Mouse (Mus musculus) forebrain, embryonic 14.5 days (tissue): ENCODE results near the gene H2-M10.6. TPM values are rescaled to one million over a fixed set of nuclear protein-coding genes. Genes with fewer than 3 reads are reported as not detected.

Experiments used
- ATAC-seq: fragments of 200-750 bp; cut with Nextera tagmentation; 2 replicates; pipeline ENCODE4 v1.8.0; 2017; ENCODE audit warnings: mild to moderate bottlenecking, moderate library complexity
- DNase-seq: peaks from one replicate; pipeline ENCODE4 v3.0.0-alpha.2; 2015; ENCODE audit warnings: low spot score
- H3K27ac ChIP-seq: fragments of 300-500 bp; sonication (generic); 2 replicates; pipeline ENCODE4 v1.5.1; 2014; ENCODE audit warnings: low read depth, mild to moderate bottlenecking, control low read depth, low read length, moderate library complexity
- H3K27me3 ChIP-seq: fragments of 300-500 bp; sonication (generic); replicated peaks from 2 replicates; pipeline ENCODE4 v1.6.1; 2014; ENCODE audit warnings: low read length, control low read depth, mixed read lengths; ENCODE audit not compliant: control insufficient read depth, insufficient read depth
- H3K36me3 ChIP-seq: fragments of 300-500 bp; sonication (generic); 2 replicates; pipeline ENCODE4 v1.6.1; 2014; ENCODE audit warnings: low read length, control low read depth; ENCODE audit not compliant: control insufficient read depth, insufficient read depth
- H3K4me1 ChIP-seq: fragments of 300-500 bp; sonication (generic); 2 replicates; pipeline ENCODE4 v1.6.1; 2014; ENCODE audit warnings: antibody characterized with exemption, low read length, control low read depth; ENCODE audit not compliant: control insufficient read depth, insufficient read depth
- H3K4me2 ChIP-seq: fragments of 300-500 bp; sonication (generic); 2 replicates; pipeline ENCODE4 v1.6.1; 2014; ENCODE audit warnings: mild to moderate bottlenecking, control low read depth, low read length
- H3K4me3 ChIP-seq: fragments of 300-500 bp; sonication (generic); 2 replicates; pipeline ENCODE4 v1.5.1; 2014; ENCODE audit warnings: low read depth, low read length, control low read depth
- H3K9ac ChIP-seq: fragments of 300-500 bp; sonication (generic); 2 replicates; pipeline ENCODE4 v1.6.1; 2014; ENCODE audit warnings: mild to moderate bottlenecking, low read length, control low read depth, moderate library complexity
- H3K9me3 ChIP-seq: fragments of 300-500 bp; sonication (generic); replicated peaks from 2 replicates; pipeline ENCODE4 v1.6.1; 2016; ENCODE audit warnings: low read length, control low read depth, mixed read lengths; ENCODE audit not compliant: control insufficient read depth
- WGBS: fragments of 180-500 bp; shearing (Covaris S2); extraction: QIAGEN DNeasy Blood & Tissue Kit; methylation state at CpG from one replicate; pipeline ENCODE4 v1.1.7; 2014; 5-methylcytosine and 5-hydroxymethylcytosine counted together
- polyA plus RNA-seq: library from polyadenylated mRNA; unstranded; fragments of >200 nt; fragmentation: Nextera tagmentation; extraction: Ambion mirVana; gene quantifications from 2 replicates; pipeline ENCODE4 v1.2.1, GENCODE M21; 2014

Gene H2-M10.6
- polyA plus RNA-seq, 1 experiment from 2014 or later, result not detected

GRCm38 (mm10) chr17:36836427-36836812 lies 24.4 kb downstream of the H2-M10.6 start:
- Histone ChIP-seq H3K27me3 (no peaks in the 10 kb centered on the region), H3K4me2 (peak overlapping the region; percentile 67), H3K9ac (peak overlapping the region; percentile 52), H3K36me3 (no peaks in the 10 kb centered on the region), H3K4me3 (peak overlapping the region; percentile 67), H3K4me1 (no peaks in the 10 kb centered on the region; the same call in 1 of the 2 replicates), H3K27ac (peak overlapping the region; percentile 52; the same call in 1 of the 2 replicates), H3K9me3 (no peaks in the 10 kb centered on the region)
- ATAC-seq (peak; percentile 32), DNase-seq (no peak)
- 8% methylated on average over 3 of the region's 3 CpGs for WGBS

GRCm38 (mm10) chr17:36836874-36837647 lies 25.1 kb downstream of the H2-M10.6 start, which contains the start of gene Trim26:
TSS of gene Trim26 (plus strand) at chr17:36837134.
- ATAC-seq (peak; percentile 99), DNase-seq (peak; percentile 98)
- Histone ChIP-seq H3K9ac (peak within 1 kb of the TSS; percentile 83), H3K4me1 (no peaks in the 10 kb centered on the region; the same call in 1 of the 2 replicates), H3K27me3 (no peaks in the 10 kb centered on the region), H3K9me3 (no peaks in the 10 kb centered on the region), H3K4me2 (peak within 1 kb of the TSS; percentile 67), H3K4me3 (peak within 1 kb of the TSS; percentile 67), H3K36me3 (no peaks in the 10 kb centered on the region), H3K27ac (peak within 1 kb of the TSS; percentile 88)
- WGBS, result under 1% methylated on average over 58 of the region's 58 CpGs

- WGBS, result 82% methylated on average over 5 of the region's 5 CpGs
- H3K4me2 ChIP-seq, result no peak overlapping the region
- H3K27ac ChIP-seq, result no peak overlapping the region
- ATAC-seq (no peak), DNase-seq (no peak)
- no peak overlapping the region for H3K9ac ChIP-seq
- no peaks in the 10 kb centered on the region for H3K27me3 ChIP-seq
- no peaks in the 10 kb centered on the region; the same call in 1 of the 2 replicates for H3K4me1 ChIP-seq
- no peaks in the 10 kb centered on the region for H3K9me3 ChIP-seq
- no peak overlapping the region for H3K4me3 ChIP-seq
- no peaks in the 10 kb centered on the region for H3K36me3 ChIP-seq
Observed at GRCm38 (mm10) chr17:36839001-36839400, 27.0 kb downstream of the H2-M10.6 start.

- Histone ChIP-seq H3K27ac (no peak overlapping the region), H3K27me3 (no peaks in the 10 kb centered on the region), H3K36me3 (no peaks in the 10 kb centered on the region), H3K9me3 (no peaks in the 10 kb centered on the region), H3K9ac (no peak overlapping the region), H3K4me2 (no peak overlapping the region), H3K4me1 (no peaks in the 10 kb centered on the region; the same call in 1 of the 2 replicates), H3K4me3 (no peak overlapping the region)
- WGBS, result 87% methylated on average over 3 of the region's 3 CpGs
- no peak for DNase-seq
- ATAC-seq, result no peak
Observed at GRCm38 (mm10) chr17:36839931-36840330, 28.0 kb downstream of the H2-M10.6 start.

- H3K36me3 ChIP-seq, result no peaks in the 10 kb centered on the region
- no peaks in the 10 kb centered on the region for H3K9me3 ChIP-seq
- no peak overlapping the region for H3K9ac ChIP-seq
- DNase-seq, result no peak
- H3K4me3 ChIP-seq, result no peak overlapping the region
- H3K4me1 ChIP-seq, result no peaks in the 10 kb centered on the region; the same call in 1 of the 2 replicates
- H3K4me2 ChIP-seq, result no peak overlapping the region
- no peak for ATAC-seq
- H3K27ac ChIP-seq, result no peak overlapping the region
- no peaks in the 10 kb centered on the region for H3K27me3 ChIP-seq
Observed at GRCm38 (mm10) chr17:36840961-36841445, 29.0 kb downstream of the H2-M10.6 start.

- 84% methylated on average over 7 of the region's 7 CpGs for WGBS
- no peak for ATAC-seq
Observed at GRCm38 (mm10) chr17:36843696-36844095, 31.7 kb downstream of the H2-M10.6 start.

GRCm38 (mm10) chr17:36844286-36844719 lies 32.3 kb downstream of the H2-M10.6 start:
- Histone ChIP-seq H3K9ac (no peak overlapping the region), H3K4me3 (no peak overlapping the region), H3K36me3 (no peaks in the 10 kb centered on the region), H3K4me2 (no peak overlapping the region), H3K27me3 (no peaks in the 10 kb centered on the region), H3K9me3 (no peaks in the 10 kb centered on the region), H3K27ac (no peak overlapping the region), H3K4me1 (no peaks in the 10 kb centered on the region)
- ATAC-seq (no peak), DNase-seq (no peak)

More at GRCm38 (mm10) chr17:36843696-36844095, 31.7 kb downstream of the H2-M10.6 start:
- no peak for DNase-seq
- H3K4me2 ChIP-seq, result no peak overlapping the region
- no peaks in the 10 kb centered on the region for H3K36me3 ChIP-seq
- H3K4me1 ChIP-seq, result no peaks in the 10 kb centered on the region
- H3K4me3 ChIP-seq, result no peak overlapping the region
- H3K27me3 ChIP-seq, result no peaks in the 10 kb centered on the region
- no peak overlapping the region for H3K9ac ChIP-seq
- no peak overlapping the region for H3K27ac ChIP-seq
- H3K9me3 ChIP-seq, result no peaks in the 10 kb centered on the region

GRCm38 (mm10) chr17:36844725-36845124 lies 32.8 kb downstream of the H2-M10.6 start:
- H3K9me3 ChIP-seq, result no peaks in the 10 kb centered on the region
- no peaks in the 10 kb centered on the region for H3K36me3 ChIP-seq
- no peak overlapping the region for H3K4me3 ChIP-seq
- no peak overlapping the region for H3K27ac ChIP-seq
- no peak overlapping the region for H3K9ac ChIP-seq
- no peak for DNase-seq
- no peak for ATAC-seq
- H3K27me3 ChIP-seq, result no peaks in the 10 kb centered on the region
- 82% methylated on average over 1 of the region's 1 CpGs for WGBS
- no peak overlapping the region for H3K4me2 ChIP-seq
- H3K4me1 ChIP-seq, result no peaks in the 10 kb centered on the region

GRCm38 (mm10) chr17:36848911-36849310 lies 36.9 kb downstream of the H2-M10.6 start:
- H3K36me3 ChIP-seq, result peaks cover 31% of the 10 kb centered on the region
- ATAC-seq (no peak), DNase-seq (no peak)
- no peak overlapping the region for H3K9ac ChIP-seq
- 87% methylated on average over 5 of the region's 5 CpGs for WGBS
- no peak overlapping the region for H3K4me2 ChIP-seq
- no peaks in the 10 kb centered on the region for H3K9me3 ChIP-seq
- no peak overlapping the region for H3K27ac ChIP-seq
- no peak overlapping the region for H3K4me3 ChIP-seq
- no peaks in the 10 kb centered on the region for H3K4me1 ChIP-seq
- no peaks in the 10 kb centered on the region for H3K27me3 ChIP-seq
